Mouse (Mus musculus) spleen, adult 2 months (tissue): Measurements from ENCODE around the gene Gadl1.

Experiments used
- CTCF ChIP-seq: fragments of 200-500 bp; IDR thresholded peaks from 2 replicates; pipeline ENCODE4 v1.5.1; 2011; ENCODE audit warnings: mild to moderate bottlenecking, inconsistent platforms; ENCODE audit not compliant: insufficient read depth, insufficient read length, insufficient replicate concordance; ENCODE audit errors: extremely low read depth
- POLR2A ChIP-seq: fragments of 200-500 bp; IDR thresholded peaks from 2 replicates; pipeline ENCODE4 v1.6.1; 2011; ENCODE audit warnings: low read depth, low read length, inconsistent platforms

- TF ChIP-seq CTCF (no peak), POLR2A (no peak)
These were observed 202.1 kb downstream of the Gadl1 start for GRCm38 (mm10) chr9:116111149-116111970.
